Mouse (Mus musculus): Measurements from ENCODE around the gene Plxna3.

Plxna3 gene

GRCm38 (mm10) chrX:74368209-74368909 lies 39.5 kb downstream of the Plxna3 start:
- no peak for DNase-seq (ENCODE audit: low spot score)

GRCm38 (mm10) chrX:74372888-74373549 lies 44.2 kb downstream of the Plxna3 start, which contains the start of the genes Ubl4a and Slc10a3:
TSS of gene Ubl4a (minus strand) at chrX:74373218.
TSS of gene Slc10a3 (minus strand) at chrX:74373349.
- DNase-seq (ENCODE audit: low spot score), result peak; percentile 79

GRCm38 (mm10) chrX:74384451-74384850 lies 55.6 kb downstream of the Plxna3 start:
- peak; percentile 42 for DNase-seq (ENCODE audit: low spot score)

- peak; percentile 27 for DNase-seq (ENCODE audit: low spot score)
Measured at GRCm38 (mm10) chrX:74388153-74388552, 59.3 kb downstream of the Plxna3 start.

- DNase-seq (ENCODE audit: low spot score), result peak; percentile 79
Measured at GRCm38 (mm10) chrX:74392535-74393443, 63.9 kb downstream of the Plxna3 start, which contains the start of the genes Fam3a and Ikbkg. TSS of gene Fam3a (minus strand) at chrX:74393272. TSS of gene Ikbkg (plus strand) at chrX:74393290.
